Mouse (Mus musculus): ENCODE data around the gene Gm9747. TPM values are rescaled to one million over a fixed set of nuclear protein-coding genes. Genes with fewer than 3 reads are reported as not detected.
A peak's percentile ranks its signal among the peaks of the same experiment; 100 is the strongest.

Gm9747 gene
- not detected for total RNA-seq (2021)
- long read RNA-seq, experiment 1, partial matches to known transcripts = 0 of 1 reads
- long read RNA-seq, experiment 1, other reads (novel, unspliced or antisense) = 0 of 1 reads
- long read RNA-seq, experiment 2, transcript Gm9747-201 (1 exons, 2,822 nt) = major isoform, 7 of 7 reads
- long read RNA-seq, experiment 2, partial matches to known transcripts = 0 of 7 reads
- long read RNA-seq, experiment 2, other reads (novel, unspliced or antisense) = 0 of 7 reads

GRCm38 (mm10) chr1:82232812-82233211 is at the start of gene Gm9747:
Gm9747 (plus strand) TSS chr1:82233112.
- no peak for DNase-seq

DNA sequence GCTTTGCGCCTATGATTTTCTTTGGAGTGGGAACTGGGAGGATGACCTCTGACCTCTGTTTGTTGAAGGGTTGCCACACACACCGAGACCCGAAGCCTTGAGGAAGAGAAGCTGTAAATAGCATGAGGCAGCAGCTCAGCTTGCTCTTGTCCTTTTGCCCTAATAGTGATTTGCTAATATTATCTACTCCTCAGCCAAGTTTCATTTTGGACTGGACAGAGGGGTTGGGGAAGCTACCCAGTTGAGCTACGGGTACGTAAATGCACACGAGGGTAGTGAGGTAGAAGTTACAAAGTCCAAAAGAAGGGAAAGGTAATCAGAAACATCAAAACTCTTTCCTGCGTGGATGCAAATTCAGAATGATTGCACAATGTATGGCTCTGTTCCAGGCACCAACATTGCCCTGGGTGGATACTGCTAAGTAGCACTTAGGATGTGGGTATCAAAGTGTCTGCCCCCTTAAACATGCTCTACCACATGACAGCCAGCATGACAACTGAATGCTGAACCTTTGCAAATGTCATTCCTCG is 48.9 kb upstream of the Gm9747 start:
- DNase-seq = no peak

- no peak for DNase-seq
These were observed 44.2 kb upstream of the Gm9747 start for GRCm38 (mm10) chr1:82188549-82189231.

DNA sequence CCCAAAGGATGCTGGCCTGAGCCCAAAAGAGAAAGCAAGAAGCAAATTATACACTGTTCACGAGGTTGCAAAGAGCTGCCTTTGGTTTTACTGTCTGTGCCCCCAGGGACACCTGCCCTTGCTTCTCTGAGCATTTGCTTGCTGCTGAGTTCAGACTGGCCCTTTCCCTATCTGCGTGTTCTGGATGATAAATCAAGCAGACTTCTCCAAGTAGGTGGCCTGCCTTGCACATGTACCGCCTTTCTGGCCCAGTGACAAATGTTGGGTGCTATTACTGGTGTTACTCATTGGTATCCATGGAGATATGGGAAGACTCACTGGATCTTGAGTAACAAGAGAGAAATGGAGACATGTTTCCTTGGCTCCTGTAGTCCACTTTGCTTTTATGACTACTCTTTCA is 43.4 kb upstream of the Gm9747 start:
- DNase-seq = no peak

GRCm38 (mm10) chr1:82191579-82191978 is 41.3 kb upstream of the Gm9747 start:
- DNase-seq = no peak

- DNase-seq = no peak
These were observed 33.0 kb upstream of the Gm9747 start for GRCm38 (mm10) chr1:82199918-82200317.

DNA sequence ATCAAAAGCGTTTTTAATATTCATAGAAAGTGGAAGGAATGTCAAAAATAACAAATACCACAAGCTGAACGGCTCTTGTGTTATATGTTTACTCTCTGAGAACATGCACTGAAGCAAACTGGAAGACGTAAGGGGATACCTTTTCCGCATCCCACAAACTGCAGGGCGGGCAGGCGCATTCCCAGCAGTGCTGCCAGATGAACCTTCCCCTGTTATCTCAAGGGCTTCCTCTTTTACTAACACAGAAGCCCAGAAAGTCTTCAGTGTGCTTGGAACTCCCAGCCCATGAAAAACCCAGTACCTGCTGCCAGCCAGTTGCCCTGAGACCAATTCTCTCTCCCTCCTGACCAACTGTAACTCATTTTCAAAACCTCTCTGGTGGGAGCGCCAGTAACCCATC is 32.3 kb upstream of the Gm9747 start:
- no peak for DNase-seq

DNA sequence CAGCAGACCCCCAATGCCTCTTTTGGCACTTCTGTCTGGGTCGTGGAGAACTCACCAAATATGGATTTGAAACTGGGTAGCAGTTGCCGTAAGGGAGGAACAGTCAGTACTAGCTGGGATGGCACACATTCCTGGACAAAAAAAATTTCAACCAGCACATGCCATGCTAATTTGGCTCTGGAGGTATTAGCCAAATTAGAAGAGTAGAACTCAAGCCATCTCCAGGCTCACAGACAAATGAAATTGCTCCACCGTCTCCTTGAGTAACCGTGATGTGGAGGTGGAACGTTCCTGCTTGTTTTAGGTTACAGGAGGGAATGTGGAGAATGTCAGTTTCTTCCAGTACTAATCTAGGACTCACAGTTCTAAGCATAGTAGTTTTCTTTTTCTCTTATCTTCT is 25.4 kb upstream of the Gm9747 start:
- no peak for DNase-seq

DNA sequence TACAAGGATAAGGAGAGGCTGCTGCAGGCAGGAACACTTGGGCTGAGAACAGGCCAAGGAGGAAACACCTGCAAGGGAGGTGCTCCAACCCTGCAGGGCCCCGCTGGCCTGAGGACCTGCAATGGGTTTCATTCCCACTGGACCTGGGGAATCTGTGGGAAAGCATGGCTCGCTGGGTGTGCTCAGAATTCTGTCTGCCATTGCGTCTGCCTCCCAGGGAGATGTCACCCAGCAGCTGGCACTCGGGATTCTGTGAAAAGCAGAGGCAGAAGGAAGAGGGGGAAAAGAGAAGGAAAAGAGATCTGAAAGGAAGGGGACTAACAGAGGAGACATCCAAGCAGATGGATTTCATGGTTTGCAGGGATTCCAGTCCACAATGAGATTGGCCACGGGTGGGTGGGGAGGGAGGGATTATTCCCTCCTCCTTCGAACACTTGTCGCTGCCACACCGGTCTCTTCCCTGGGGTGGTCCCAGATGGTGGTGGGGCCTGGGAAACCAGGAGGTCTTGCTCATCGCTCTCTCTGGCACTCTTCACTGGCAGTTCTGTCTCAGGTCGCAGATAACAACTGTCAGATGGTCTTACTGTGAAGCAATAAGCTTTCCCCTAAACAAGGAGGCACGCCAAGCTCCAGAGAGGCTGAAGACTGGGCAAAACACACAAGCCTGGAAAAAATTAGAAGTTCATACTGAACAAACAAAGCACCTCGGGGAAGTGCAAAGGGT is 12.1 kb upstream of the Gm9747 start:
- DNase-seq = no peak

DNA sequence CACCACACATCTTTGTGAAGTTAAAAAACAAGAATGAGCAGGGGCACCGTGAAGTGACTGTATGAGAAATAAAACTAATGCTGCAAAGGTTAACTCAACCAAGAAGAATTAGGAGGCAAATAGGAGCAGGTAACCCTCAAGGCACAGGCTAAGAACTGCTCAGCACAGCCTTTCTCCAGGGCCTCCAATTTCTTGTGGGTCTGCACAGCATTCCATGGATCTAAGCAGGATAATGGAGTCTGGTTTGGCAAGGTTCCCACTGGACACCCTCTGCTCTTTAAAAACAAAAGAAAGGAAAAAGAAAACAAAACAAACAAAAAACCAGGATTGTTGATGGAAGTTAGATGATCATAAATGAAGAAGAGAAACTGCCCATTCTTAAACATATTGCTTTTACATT is 11.4 kb upstream of the Gm9747 start:
- DNase-seq = no peak

- DNase-seq = no peak
These were observed 9.7 kb upstream of the Gm9747 start for GRCm38 (mm10) chr1:82223042-82223795.

- DNase-seq = no peak
These were observed 4.1 kb upstream of the Gm9747 start for GRCm38 (mm10) chr1:82228841-82229240.

DNA sequence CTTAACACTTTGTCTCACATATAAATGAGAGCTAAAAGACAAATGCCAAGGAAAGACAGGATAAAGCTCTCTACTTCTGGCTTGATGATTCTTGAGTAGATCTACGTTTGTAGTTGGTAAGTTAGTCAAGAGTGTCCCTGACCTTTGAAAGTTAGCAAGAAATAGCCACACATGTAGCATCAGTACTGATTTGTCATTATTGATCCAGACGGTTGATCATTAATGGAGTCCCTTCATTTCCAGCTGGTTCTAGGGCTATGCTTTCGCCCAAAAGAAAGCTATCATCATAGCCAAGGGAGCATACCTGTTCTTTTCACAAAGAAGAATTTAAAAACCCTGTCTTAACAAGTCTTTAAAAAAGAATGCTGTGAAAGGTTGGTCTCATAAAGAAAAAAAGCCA is 1.7 kb downstream of the Gm9747 start:
- DNase-seq = no peak

DNA sequence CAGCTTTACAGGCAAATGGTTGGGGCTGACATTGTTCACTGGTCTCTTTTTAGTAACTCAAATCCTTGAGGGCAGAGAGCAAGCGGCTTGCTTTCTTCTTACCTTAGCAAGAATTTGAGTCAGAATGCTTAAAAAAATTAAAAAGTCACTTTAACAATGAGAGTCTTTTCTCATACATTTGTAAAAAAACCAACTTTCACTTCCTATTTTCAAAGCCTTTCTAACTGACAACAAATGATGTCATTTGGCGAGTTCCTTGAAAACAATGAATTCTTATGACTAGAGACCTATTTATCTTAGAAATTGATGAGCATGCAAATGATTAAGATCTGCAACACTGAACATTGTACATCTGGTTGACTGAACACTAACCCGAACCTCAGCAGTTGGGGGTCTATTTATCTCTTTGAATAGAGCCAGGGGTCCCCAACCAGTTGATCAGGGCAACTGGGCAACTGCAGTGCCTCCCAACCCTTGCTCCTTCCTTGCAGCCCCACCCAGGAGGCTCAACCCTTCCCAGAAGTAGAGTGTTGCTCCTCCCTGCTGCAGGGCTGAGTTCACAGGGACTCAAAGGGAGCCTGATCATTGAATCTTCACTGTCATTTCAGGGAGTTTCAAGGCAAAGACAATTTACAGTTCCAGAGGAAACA is 2.7 kb downstream of the Gm9747 start:
- no peak for DNase-seq

- no peak for DNase-seq
These were observed 5.3 kb downstream of the Gm9747 start for GRCm38 (mm10) chr1:82238245-82238644.

- DNase-seq = no peak
These were observed 6.7 kb downstream of the Gm9747 start for GRCm38 (mm10) chr1:82239409-82240201.

- DNase-seq = peak; percentile 9
These were observed 10.4 kb downstream of the Gm9747 start for GRCm38 (mm10) chr1:82243260-82243825.

DNA sequence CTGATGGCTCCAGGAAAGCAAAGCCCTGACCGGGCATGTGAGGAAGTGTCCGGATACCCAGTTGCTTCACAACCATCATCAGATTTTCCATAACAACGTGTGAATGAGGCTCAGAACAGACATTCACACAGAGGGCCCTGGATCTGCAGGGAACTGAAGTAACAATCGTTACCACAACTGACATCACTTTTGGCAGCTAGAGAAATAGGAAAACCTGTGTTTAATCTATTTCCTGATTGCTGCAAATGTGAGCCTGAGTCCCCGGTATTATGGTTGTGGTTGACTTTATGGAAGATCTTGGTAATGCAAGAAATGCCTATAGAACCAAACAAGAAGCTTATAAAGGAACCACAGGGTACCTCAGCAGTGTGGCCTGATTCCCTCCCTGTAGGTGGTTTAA is 12.1 kb downstream of the Gm9747 start:
- DNase-seq = no peak

GRCm38 (mm10) chr1:82247221-82247951 is 14.5 kb downstream of the Gm9747 start:
- DNase-seq = no peak

All from gastrocnemius, postnatal 10 days (tissue).